Mouse (Mus musculus): Measurements from ENCODE around the gene Zfp593. TPM values are rescaled to one million over a fixed set of nuclear protein-coding genes. Genes with fewer than 3 reads are reported as not detected.

Zfp593 gene
- 13.1 and 14.2 TPM in 2 replicates for polyA plus RNA-seq (2014; fragmentation: Nextera tagmentation; extraction: Ambion mirVana)

GRCm38 (mm10) chr4:134245148-134245843 is at the start of gene Zfp593:
Zfp593 (minus strand) TSS chr4:134245592.
- H3K4me3 ChIP-seq (replicated peaks; ENCODE audit: low read depth, low read length) = peak within 1 kb of the TSS; percentile 80
- H3K4me2 ChIP-seq (ENCODE audit: low read length) = peak within 1 kb of the TSS; percentile 94
- DNase-seq (peak; percentile 97), ATAC-seq (ENCODE audit: low FRiP score, low TSS enrichment) (peak; percentile 85)
- peaks cover 23% of the 10 kb centered on the region for H3K4me1 ChIP-seq (ENCODE audit: control insufficient read depth, insufficient read depth, low read length)
- no peak within 1 kb of the TSS for H3K27ac ChIP-seq (replicated peaks; ENCODE audit: low read depth, low read length)
- H3K36me3 ChIP-seq (ENCODE audit: control insufficient read depth, insufficient read depth, low read length) = no peaks in the 10 kb centered on the region
- WGBS = 0% methylated on average over 60 of the region's 60 CpGs
- H3K27me3 ChIP-seq (ENCODE audit: control insufficient read depth, insufficient read depth, low read length) = peaks cover 21% of the 10 kb centered on the region
- no peaks in the 10 kb centered on the region for H3K9me3 ChIP-seq (ENCODE audit: control insufficient read depth, low read length)
- H3K9ac ChIP-seq (replicated peaks; ENCODE audit: low read length) = peak within 1 kb of the TSS; percentile 75

- no peaks in the 10 kb centered on the region for H3K36me3 ChIP-seq (ENCODE audit: control insufficient read depth, insufficient read depth, low read length)
Observed at GRCm38 (mm10) chr4:134293692-134294163, 48.3 kb upstream of the Zfp593 start.

DNA sequence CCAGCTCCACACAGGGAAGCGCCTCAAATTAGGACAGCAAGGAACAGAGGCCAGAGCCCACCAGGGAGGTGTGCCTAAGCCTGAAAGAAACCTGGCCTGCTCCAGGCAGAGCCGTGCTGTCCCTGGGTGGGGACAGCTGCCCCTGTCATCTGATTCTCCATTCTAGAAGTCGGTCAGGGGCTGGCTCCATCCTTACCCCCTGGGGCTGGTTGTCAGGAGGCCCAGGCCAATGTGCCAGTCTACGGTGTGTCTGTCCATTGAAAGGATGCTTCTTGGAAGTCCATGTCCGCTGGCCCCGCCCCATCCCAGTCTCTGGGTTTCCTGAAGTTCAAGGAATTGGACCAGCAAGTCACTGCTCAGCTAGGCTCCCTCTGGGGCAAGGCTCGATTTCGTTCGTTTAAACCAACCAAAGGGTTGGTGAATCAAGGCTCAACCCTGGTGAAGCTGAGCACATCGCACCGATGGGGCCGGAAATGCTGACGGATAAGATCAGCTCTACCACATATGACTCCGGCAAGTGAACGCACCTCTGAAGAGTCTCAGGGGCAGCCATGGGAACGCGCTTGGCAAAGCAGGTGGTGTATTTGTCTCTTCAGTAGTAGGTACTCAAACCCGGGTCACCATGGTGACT is 47.8 kb upstream of the Zfp593 start:
- 72% methylated on average over 18 of the region's 18 CpGs for WGBS
- Histone ChIP-seq H3K27ac (replicated peaks; ENCODE audit: low read depth, low read length) (no peak overlapping the region), H3K4me1 (ENCODE audit: control insufficient read depth, insufficient read depth, low read length) (peaks cover 8% of the 10 kb centered on the region; the same call in 1 of the 2 replicates), H3K27me3 (ENCODE audit: control insufficient read depth, insufficient read depth, low read length) (no peaks in the 10 kb centered on the region), H3K36me3 (ENCODE audit: control insufficient read depth, insufficient read depth, low read length) (no peaks in the 10 kb centered on the region), H3K4me3 (replicated peaks; ENCODE audit: low read depth, low read length) (no peak overlapping the region), H3K9ac (replicated peaks; ENCODE audit: low read length) (no peak overlapping the region), H3K9me3 (ENCODE audit: control insufficient read depth, low read length) (no peaks in the 10 kb centered on the region), H3K4me2 (ENCODE audit: low read length) (no peak overlapping the region)
- DNase-seq (no peak), ATAC-seq (ENCODE audit: low FRiP score, low TSS enrichment) (no peak)

More at GRCm38 (mm10) chr4:134293692-134294163, 48.3 kb upstream of the Zfp593 start:
- no peak overlapping the region for H3K9ac ChIP-seq (replicated peaks; ENCODE audit: low read length)
- no peak overlapping the region for H3K27ac ChIP-seq (replicated peaks; ENCODE audit: low read depth, low read length)
- H3K27me3 ChIP-seq (ENCODE audit: control insufficient read depth, insufficient read depth, low read length) = no peaks in the 10 kb centered on the region
- H3K9me3 ChIP-seq (ENCODE audit: control insufficient read depth, low read length) = no peaks in the 10 kb centered on the region
- no peak overlapping the region for H3K4me2 ChIP-seq (ENCODE audit: low read length)
- DNase-seq (no peak), ATAC-seq (ENCODE audit: low FRiP score, low TSS enrichment) (no peak)
- WGBS = 81% methylated on average over 9 of the region's 9 CpGs
- H3K4me3 ChIP-seq (replicated peaks; ENCODE audit: low read depth, low read length) = no peak overlapping the region
- H3K4me1 ChIP-seq (ENCODE audit: control insufficient read depth, insufficient read depth, low read length) = peaks cover 2% of the 10 kb centered on the region; the same call in 1 of the 2 replicates

DNA sequence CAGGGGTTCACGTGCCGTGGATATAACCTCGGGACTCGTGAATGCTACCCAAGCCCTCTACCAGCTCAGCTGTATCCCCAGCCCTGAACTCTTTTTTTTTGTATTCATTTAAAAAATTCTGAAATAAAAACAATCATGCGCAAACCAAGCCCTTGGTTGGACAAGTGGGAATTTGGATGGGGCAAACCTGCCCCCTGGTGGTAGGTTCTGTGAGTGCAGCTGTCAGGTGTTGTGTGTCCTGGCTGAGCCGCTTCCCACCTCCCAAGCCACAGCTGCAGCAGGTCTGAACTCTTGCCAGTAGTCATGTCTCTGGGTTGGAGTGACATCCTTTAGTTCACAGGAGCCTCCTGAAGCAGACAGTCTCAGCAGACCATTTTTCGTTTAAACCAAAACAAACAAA is 46.7 kb upstream of the Zfp593 start:
- Histone ChIP-seq H3K4me3 (replicated peaks; ENCODE audit: low read depth, low read length) (no peak overlapping the region), H3K9me3 (ENCODE audit: control insufficient read depth, low read length) (no peaks in the 10 kb centered on the region), H3K4me1 (ENCODE audit: control insufficient read depth, insufficient read depth, low read length) (peaks cover 11% of the 10 kb centered on the region; the same call in 1 of the 2 replicates), H3K27me3 (ENCODE audit: control insufficient read depth, insufficient read depth, low read length) (no peaks in the 10 kb centered on the region), H3K36me3 (ENCODE audit: control insufficient read depth, insufficient read depth, low read length) (no peaks in the 10 kb centered on the region), H3K4me2 (ENCODE audit: low read length) (no peak overlapping the region), H3K27ac (replicated peaks; ENCODE audit: low read depth, low read length) (no peak overlapping the region), H3K9ac (replicated peaks; ENCODE audit: low read length) (no peak overlapping the region)
- WGBS = 20% methylated on average over 7 of the region's 7 CpGs
- ATAC-seq (ENCODE audit: low FRiP score, low TSS enrichment) (no peak), DNase-seq (peak; percentile 87)

DNA sequence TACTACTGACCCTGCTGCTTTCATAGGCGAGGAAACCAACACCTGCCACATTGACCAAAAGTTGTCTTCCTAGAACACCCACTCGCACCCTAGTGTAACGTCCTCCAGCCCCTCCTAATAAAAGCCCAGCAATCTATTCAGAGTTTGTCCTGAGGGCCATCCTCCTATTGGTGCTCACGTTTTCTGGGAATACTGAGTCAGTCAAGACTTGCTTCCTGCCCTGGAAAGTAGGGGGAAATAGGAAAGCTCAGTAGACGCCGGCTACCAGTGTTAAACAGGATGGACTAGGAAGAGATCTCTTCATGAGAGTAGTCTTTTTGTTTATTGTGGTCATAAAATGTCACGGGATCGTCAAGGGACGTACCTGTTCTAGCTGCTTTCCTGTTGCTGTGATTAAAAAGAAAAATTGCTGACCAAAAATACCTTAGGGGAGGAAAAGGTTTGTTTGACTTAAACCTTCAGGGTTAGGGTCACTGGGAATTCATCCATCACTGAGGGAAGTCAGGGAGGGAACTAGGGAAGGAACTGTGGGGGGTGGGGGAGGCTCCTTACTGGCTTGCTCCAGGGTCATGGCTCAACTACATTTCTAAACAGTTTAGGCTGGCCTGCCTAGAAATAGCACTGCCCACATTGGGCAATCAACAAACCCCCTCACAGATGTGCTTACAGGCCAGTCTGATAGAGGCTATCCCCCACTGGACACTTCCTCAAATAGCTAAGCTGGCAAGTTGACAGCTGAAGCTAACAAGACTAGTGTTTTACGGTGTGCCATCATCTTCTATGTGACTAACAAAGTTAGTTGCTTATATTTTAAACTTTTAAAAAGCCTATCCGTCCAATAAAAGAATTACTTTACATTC is 43.2 kb upstream of the Zfp593 start:
- Histone ChIP-seq H3K4me3 (replicated peaks; ENCODE audit: low read depth, low read length) (peak overlapping the region; percentile 100), H3K9me3 (ENCODE audit: control insufficient read depth, low read length) (no peaks in the 10 kb centered on the region), H3K4me1 (ENCODE audit: control insufficient read depth, insufficient read depth, low read length) (peaks cover 21% of the 10 kb centered on the region), H3K36me3 (ENCODE audit: control insufficient read depth, insufficient read depth, low read length) (peaks cover 9% of the 10 kb centered on the region), H3K27me3 (ENCODE audit: control insufficient read depth, insufficient read depth, low read length) (no peaks in the 10 kb centered on the region), H3K27ac (replicated peaks; ENCODE audit: low read depth, low read length) (peak overlapping the region; percentile 100), H3K4me2 (ENCODE audit: low read length) (peak overlapping the region; percentile 88), H3K9ac (replicated peaks; ENCODE audit: low read length) (peak overlapping the region; percentile 99)
- DNase-seq = no peak
- 52% methylated on average over 11 of the region's 11 CpGs for WGBS
- ATAC-seq (ENCODE audit: low FRiP score, low TSS enrichment) = no peak

- Histone ChIP-seq H3K9me3 (ENCODE audit: control insufficient read depth, low read length) (no peaks in the 10 kb centered on the region), H3K9ac (replicated peaks; ENCODE audit: low read length) (peak within 1 kb of the TSS; percentile 99), H3K36me3 (ENCODE audit: control insufficient read depth, insufficient read depth, low read length) (peaks cover 14% of the 10 kb centered on the region), H3K27me3 (ENCODE audit: control insufficient read depth, insufficient read depth, low read length) (no peaks in the 10 kb centered on the region), H3K4me2 (ENCODE audit: low read length) (peak within 1 kb of the TSS; percentile 90), H3K4me3 (replicated peaks; ENCODE audit: low read depth, low read length) (peak within 1 kb of the TSS; percentile 100), H3K27ac (replicated peaks; ENCODE audit: low read depth, low read length) (peak within 1 kb of the TSS; percentile 100), H3K4me1 (ENCODE audit: control insufficient read depth, insufficient read depth, low read length) (peaks cover 21% of the 10 kb centered on the region)
- DNase-seq (peak; percentile 90), ATAC-seq (ENCODE audit: low FRiP score, low TSS enrichment) (peak; percentile 82)
- WGBS = under 1% methylated on average over 43 of the region's 43 CpGs
Observed at GRCm38 (mm10) chr4:134287575-134288025, 42.2 kb upstream of the Zfp593 start, which contains the start of gene Pdik1l. Pdik1l (minus strand) TSS chr4:134287895.

DNA sequence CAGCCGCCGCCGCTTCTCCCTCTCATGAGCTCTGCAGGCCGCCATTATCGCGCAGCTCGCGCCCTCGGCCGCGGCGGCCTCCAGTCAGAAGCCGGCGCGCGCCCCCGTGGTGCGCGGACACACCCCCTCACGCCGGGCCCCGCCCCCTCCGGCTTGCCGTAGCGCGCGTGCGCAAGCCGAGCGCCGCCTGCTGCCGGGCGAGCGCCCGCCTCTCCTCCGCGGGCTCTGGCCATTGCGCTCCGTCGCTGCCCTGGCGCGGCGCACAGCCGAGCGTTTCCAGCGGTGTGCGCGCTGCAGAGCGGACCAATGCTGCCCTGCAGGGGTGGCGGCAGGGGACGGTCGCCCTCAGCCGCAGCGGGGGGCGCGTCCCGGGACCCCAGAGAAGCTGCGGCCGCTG is 41.8 kb upstream of the Zfp593 start:
- ATAC-seq (ENCODE audit: low FRiP score, low TSS enrichment) (peak; percentile 94), DNase-seq (peak; percentile 99)
- Histone ChIP-seq H3K27me3 (ENCODE audit: control insufficient read depth, insufficient read depth, low read length) (no peaks in the 10 kb centered on the region), H3K27ac (replicated peaks; ENCODE audit: low read depth, low read length) (peak overlapping the region; percentile 100), H3K4me2 (ENCODE audit: low read length) (peak overlapping the region; percentile 90), H3K4me1 (ENCODE audit: control insufficient read depth, insufficient read depth, low read length) (peaks cover 21% of the 10 kb centered on the region), H3K36me3 (ENCODE audit: control insufficient read depth, insufficient read depth, low read length) (peaks cover 18% of the 10 kb centered on the region), H3K4me3 (replicated peaks; ENCODE audit: low read depth, low read length) (peak overlapping the region; percentile 100), H3K9ac (replicated peaks; ENCODE audit: low read length) (peak overlapping the region; percentile 99), H3K9me3 (ENCODE audit: control insufficient read depth, low read length) (no peaks in the 10 kb centered on the region)
- under 1% methylated on average over 55 of the region's 59 CpGs for WGBS
